Mouse (Mus musculus) kidney, adult 10 weeks (tissue): ENCODE measurements around the gene Olfr33. TPM values are rescaled to one million over a fixed set of nuclear protein-coding genes. Genes with fewer than 3 reads are reported as not detected.

ENCODE experiments used
- polyA plus RNA-seq: library from polyadenylated mRNA; stranded (reverse); fragments of 350-450 nt; fragmentation: Illumina TruSeq; extraction: RNeasy Lipid Tissue Mini Kit (QIAGEN cat#74804); gene quantifications from one replicate; pipeline ENCODE4 v1.2.3, GENCODE M21; 2014; ENCODE audit warnings: low read depth, low replicate concordance

Gene Olfr33
- polyA plus RNA-seq = not detected

GRCm38 (mm10) chr7:102718970-102719369, at the start of gene Olfr33:
Olfr33 (minus strand) TSS chr7:102719070.

GRCm38 (mm10) chr7:102759266-102759665, 40.4 kb upstream of the Olfr33 start, which contains the start of the genes Olfr560 and Olfr78:
Olfr560 (minus strand) TSS chr7:102759366.
Olfr78 (minus strand) TSS chr7:102759471.

DNA sequence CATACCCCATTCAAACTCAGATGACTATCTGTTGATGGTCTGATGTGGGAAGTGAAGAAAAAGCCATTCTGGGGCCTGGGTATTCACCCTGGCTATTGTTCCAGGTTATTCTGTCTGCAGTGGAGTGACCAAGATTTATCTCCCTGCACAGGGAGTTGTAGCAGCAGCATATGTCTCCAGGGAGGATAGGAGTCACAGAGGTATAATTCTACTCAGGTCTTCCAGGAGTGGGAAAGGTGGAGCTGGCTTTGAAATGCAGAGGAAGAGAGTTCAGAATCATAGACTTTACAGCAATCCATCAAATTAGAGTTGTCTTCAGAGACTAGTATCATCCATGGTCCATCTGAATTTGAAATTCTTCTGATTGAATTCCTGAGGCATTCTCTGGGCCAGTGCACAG, 8.5 kb upstream of the Olfr33 start, which contains the start of gene Olfr559:
Gene Olfr559, minus strand, starts transcription at position 101 of the 400 bp plus-strand sequence.

GRCm38 (mm10) chr7:102701915-102702314, 17.0 kb downstream of the Olfr33 start, which contains the start of gene Olfr558:
Olfr558 (plus strand) TSS chr7:102702215.

DNA sequence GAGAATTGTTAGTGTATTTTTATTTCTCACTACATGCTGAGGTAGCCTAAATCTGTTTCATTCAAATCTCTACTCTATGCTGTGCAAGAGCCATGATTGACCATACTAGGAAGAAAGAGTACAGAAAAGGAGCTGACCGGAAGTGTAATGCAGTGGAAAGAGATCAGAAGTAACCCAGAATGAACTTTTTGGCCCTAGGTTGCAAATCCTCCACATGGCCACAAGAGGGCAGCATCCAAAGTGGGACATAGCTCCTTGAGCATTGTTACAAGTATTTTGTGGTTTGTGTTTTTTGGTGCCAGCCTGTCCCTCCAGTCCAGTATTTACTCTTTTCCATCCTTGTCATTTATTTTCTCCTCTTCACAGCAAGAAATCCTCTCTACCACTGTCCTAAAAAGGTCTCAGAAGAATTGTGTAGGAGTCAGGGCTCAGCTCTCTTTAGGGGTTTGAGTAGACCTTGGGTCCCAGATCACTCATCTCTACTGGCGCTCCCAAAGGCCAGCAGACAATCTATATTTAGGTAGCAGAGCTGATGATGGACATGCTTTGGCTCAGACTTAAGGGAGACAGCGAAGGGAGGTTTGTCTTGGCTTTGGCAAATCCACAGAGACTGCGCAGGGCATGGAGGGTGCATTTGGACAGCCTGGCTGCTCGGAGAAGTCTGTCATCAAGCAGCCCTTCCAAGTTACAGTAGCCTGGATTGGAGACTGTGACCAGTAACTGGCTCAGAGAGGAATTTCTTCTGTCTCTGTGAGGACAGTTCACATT, 23.3 kb downstream of the Olfr33 start, which contains the start of gene Olfr557:
Gene Olfr557, plus strand, starts transcription at position 553 of the 768 bp plus-strand sequence.

GRCm38 (mm10) chr7:102686944-102687501, 31.8 kb downstream of the Olfr33 start, which contains the start of gene Trim68:
Trim68 (minus strand) TSS chr7:102687327.

DNA sequence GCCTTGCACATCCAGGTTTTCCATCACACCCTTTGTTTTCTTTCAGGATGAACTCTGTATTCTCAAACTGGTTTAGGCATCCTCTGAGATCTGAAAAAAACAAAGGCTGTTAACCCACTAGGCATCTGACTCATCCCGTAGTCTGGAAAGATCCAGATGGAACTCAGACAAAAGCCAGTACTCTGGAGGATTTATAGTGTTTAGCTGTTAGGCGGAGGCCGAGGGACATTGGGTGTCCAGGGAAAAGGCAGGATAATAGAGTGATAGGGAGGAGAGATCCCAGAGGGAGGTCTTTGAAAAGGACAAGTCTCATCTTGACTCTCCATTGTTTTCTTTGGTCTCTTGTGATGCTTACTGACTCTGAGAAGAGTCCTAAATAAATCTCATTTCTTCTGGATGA, 54.3 kb downstream of the Olfr33 start, which contains the start of gene Olfr556:
Gene Olfr556, plus strand, starts transcription at position 301 of the 400 bp plus-strand sequence.

Other genes starting within 250 kb of the Olfr33 start
- not detected for gene Olfr543, start 237.4 kb downstream of the Olfr33 start, polyA plus RNA-seq
- not detected for gene Olfr544, start 230.8 kb downstream of the Olfr33 start, polyA plus RNA-seq
- gene Olfr545, start 219.5 kb downstream of the Olfr33 start, polyA plus RNA-seq = not detected
- gene Olfr547, start 184.3 kb downstream of the Olfr33 start, polyA plus RNA-seq = not detected
- not detected for gene Olfr548-ps1, start 178.2 kb downstream of the Olfr33 start, polyA plus RNA-seq
- not detected for gene Olfr549, start 169.2 kb downstream of the Olfr33 start, polyA plus RNA-seq
- 8.2 TPM for gene Trim21, start 153.6 kb downstream of the Olfr33 start, polyA plus RNA-seq
- not detected for gene Olfr550, start 147.6 kb downstream of the Olfr33 start, polyA plus RNA-seq
- not detected for gene Olfr551, start 127.2 kb downstream of the Olfr33 start, polyA plus RNA-seq
- gene Olfr552, start 121.3 kb downstream of the Olfr33 start, polyA plus RNA-seq = not detected
- not detected for gene Olfr553, start 100.9 kb downstream of the Olfr33 start, polyA plus RNA-seq
- gene Olfr554, start 80.6 kb downstream of the Olfr33 start, polyA plus RNA-seq = not detected
- gene Olfr555, start 60.2 kb downstream of the Olfr33 start, polyA plus RNA-seq = not detected
- not detected for gene Olfr556, start 54.2 kb downstream of the Olfr33 start, polyA plus RNA-seq
- gene Trim68, start 31.7 kb downstream of the Olfr33 start, polyA plus RNA-seq = 5.0 TPM
- not detected for gene Olfr557, start 23.2 kb downstream of the Olfr33 start, polyA plus RNA-seq
- gene Olfr558, start 16.9 kb downstream of the Olfr33 start, polyA plus RNA-seq = 5.7 TPM
- not detected for gene Olfr559, start 8.4 kb upstream of the Olfr33 start, polyA plus RNA-seq
- gene Olfr560, start 40.3 kb upstream of the Olfr33 start, polyA plus RNA-seq = not detected
- gene Olfr78, start 40.4 kb upstream of the Olfr33 start, polyA plus RNA-seq = 0.97 TPM
- gene Olfr561, start 52.2 kb upstream of the Olfr33 start, polyA plus RNA-seq = not detected
- not detected for gene Olfr564, start 84.4 kb upstream of the Olfr33 start, polyA plus RNA-seq
- not detected for gene Olfr566, start 139.7 kb upstream of the Olfr33 start, polyA plus RNA-seq
- not detected for gene Olfr568, start 158.1 kb upstream of the Olfr33 start, polyA plus RNA-seq
- gene Olfr569, start 171.8 kb upstream of the Olfr33 start, polyA plus RNA-seq = not detected
- gene Olfr570, start 175.5 kb upstream of the Olfr33 start, polyA plus RNA-seq = not detected
- gene Olfr571, start 198.5 kb upstream of the Olfr33 start, polyA plus RNA-seq = not detected
- gene Olfr572, start 205.3 kb upstream of the Olfr33 start, polyA plus RNA-seq = not detected
- gene Olfr573-ps1, start 223.5 kb upstream of the Olfr33 start, polyA plus RNA-seq = not detected
- gene Olfr574, start 229.4 kb upstream of the Olfr33 start, polyA plus RNA-seq = not detected
- gene Olfr575, start 239.7 kb upstream of the Olfr33 start, polyA plus RNA-seq = not detected
- not detected for gene Olfr576, start 243.6 kb upstream of the Olfr33 start, polyA plus RNA-seq